Mouse (Mus musculus): Measurements from ENCODE around the gene Ier2. TPM values are rescaled to one million over a fixed set of nuclear protein-coding genes. Genes with fewer than 3 reads are reported as not detected.
"Not testable (repeated sequence)": the region's sequence is repeated elsewhere in the genome, so short reads cannot be mapped to it uniquely, and the experiment has no call there.

Ier2 gene
- polyA plus RNA-seq, 1 experiment = 15.1 TPM

DNA sequence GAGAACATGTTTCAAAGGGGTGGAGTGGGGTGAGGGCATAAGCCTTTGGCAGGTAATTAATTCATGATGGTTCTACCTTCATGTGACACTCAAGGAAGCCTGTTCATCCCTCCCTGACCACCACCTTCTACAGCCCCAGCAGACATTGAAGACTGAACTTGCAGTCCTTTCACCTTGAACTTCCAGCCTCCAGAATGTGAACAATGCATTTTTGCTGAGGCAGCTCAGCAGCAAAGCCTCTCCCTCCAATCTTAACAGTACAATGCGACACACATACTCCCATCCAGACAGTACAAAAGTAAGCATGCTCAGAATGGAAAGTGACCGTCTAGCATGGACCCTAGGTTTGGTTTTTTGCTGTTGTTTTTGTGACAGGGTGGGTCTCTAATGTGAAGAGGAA is 18.8 kb upstream of the Ier2 start:
- H3K27me3 ChIP-seq (ENCODE audit: control insufficient read depth, insufficient read depth, low read length) = no peaks in the 10 kb centered on the region
- H3K27ac ChIP-seq (ENCODE audit: insufficient read depth, low read length) = no peak overlapping the region
- 80% methylated on average over 2 of the region's 2 CpGs for WGBS
- DNase-seq = no peak
- H3K4me1 ChIP-seq (ENCODE audit: control insufficient read depth, insufficient read depth, low read length) = peaks cover 19% of the 10 kb centered on the region
- H3K4me3 ChIP-seq (replicated peaks; ENCODE audit: insufficient read depth, low read depth, low read length) = no peak overlapping the region
- TF ChIP-seq POLR2A (IDR thresholded peaks at IDR 0.05; ENCODE audit: borderline replicate concordance, insufficient read depth, low read length) = no peak
- no peak for TF ChIP-seq CTCF (IDR thresholded peaks at IDR 0.05; ENCODE audit: borderline replicate concordance, insufficient read depth, low read depth, low read length)

GRCm38 (mm10) chr8:84677305-84677704 is 14.7 kb upstream of the Ier2 start:
- Histone ChIP-seq H3K4me3 (replicated peaks; ENCODE audit: insufficient read depth, low read depth, low read length) (no peak overlapping the region), H3K27me3 (ENCODE audit: control insufficient read depth, insufficient read depth, low read length) (no peaks in the 10 kb centered on the region), H3K27ac (ENCODE audit: insufficient read depth, low read length) (no peak overlapping the region), H3K4me1 (ENCODE audit: control insufficient read depth, insufficient read depth, low read length) (peaks cover 4% of the 10 kb centered on the region; the same call in 1 of the 2 replicates)
- no peak for TF ChIP-seq CTCF (IDR thresholded peaks at IDR 0.05; ENCODE audit: borderline replicate concordance, insufficient read depth, low read depth, low read length)
- no peak for DNase-seq
- 89% methylated on average over 5 of the region's 5 CpGs for WGBS

GRCm38 (mm10) chr8:84670295-84671006 is 7.8 kb upstream of the Ier2 start:
- H3K27ac ChIP-seq (ENCODE audit: insufficient read depth, low read length); H3K27me3 ChIP-seq (ENCODE audit: control insufficient read depth, insufficient read depth, low read length); H3K4me3 ChIP-seq (replicated peaks; ENCODE audit: insufficient read depth, low read depth, low read length); H3K4me1 ChIP-seq (ENCODE audit: control insufficient read depth, insufficient read depth, low read length); DNase-seq: not testable (repeated sequence)
- 78% methylated on average over 5 of the region's 5 CpGs for WGBS

GRCm38 (mm10) chr8:84668731-84669485 is 6.3 kb upstream of the Ier2 start:
- no peak overlapping the region for H3K4me3 ChIP-seq (replicated peaks; ENCODE audit: insufficient read depth, low read depth, low read length)
- H3K4me1 ChIP-seq (ENCODE audit: control insufficient read depth, insufficient read depth, low read length) = no peaks in the 10 kb centered on the region
- no peak overlapping the region for H3K27ac ChIP-seq (ENCODE audit: insufficient read depth, low read length)
- DNase-seq = no peak
- TF ChIP-seq POLR2A (IDR thresholded peaks at IDR 0.05; ENCODE audit: borderline replicate concordance, insufficient read depth, low read length) (no peak), CTCF (IDR thresholded peaks at IDR 0.05; ENCODE audit: borderline replicate concordance, insufficient read depth, low read depth, low read length) (no peak)
- WGBS = 70% methylated on average over 6 of the region's 6 CpGs
- no peaks in the 10 kb centered on the region for H3K27me3 ChIP-seq (ENCODE audit: control insufficient read depth, insufficient read depth, low read length)

GRCm38 (mm10) chr8:84668081-84668480 is 5.4 kb upstream of the Ier2 start:
- H3K27me3 ChIP-seq (ENCODE audit: control insufficient read depth, insufficient read depth, low read length) = no peaks in the 10 kb centered on the region
- peak in 1 of 2 experiments; percentile 12 for DNase-seq
- no peak overlapping the region for H3K27ac ChIP-seq (ENCODE audit: insufficient read depth, low read length)
- H3K4me3 ChIP-seq (replicated peaks; ENCODE audit: insufficient read depth, low read depth, low read length) = no peak overlapping the region
- 61% methylated on average over 1 of the region's 1 CpGs for WGBS
- no peak for TF ChIP-seq POLR2A (IDR thresholded peaks at IDR 0.05; ENCODE audit: borderline replicate concordance, insufficient read depth, low read length)
- TF ChIP-seq CTCF (IDR thresholded peaks at IDR 0.05; ENCODE audit: borderline replicate concordance, insufficient read depth, low read depth, low read length) = no peak
- H3K4me1 ChIP-seq (ENCODE audit: control insufficient read depth, insufficient read depth, low read length) = peaks cover 3% of the 10 kb centered on the region; the same call in 1 of the 2 replicates

- Histone ChIP-seq H3K4me3 (replicated peaks; ENCODE audit: insufficient read depth, low read depth, low read length) (peak overlapping the region; percentile 98), H3K27ac (ENCODE audit: insufficient read depth, low read length) (peak overlapping the region; percentile 96), H3K4me1 (ENCODE audit: control insufficient read depth, insufficient read depth, low read length) (peaks cover 3% of the 10 kb centered on the region; the same call in 1 of the 2 replicates), H3K27me3 (ENCODE audit: control insufficient read depth, insufficient read depth, low read length) (no peaks in the 10 kb centered on the region)
- WGBS = 0% methylated on average over 14 of the region's 14 CpGs
- DNase-seq = no peak
- no peak for TF ChIP-seq CTCF (IDR thresholded peaks at IDR 0.05; ENCODE audit: borderline replicate concordance, insufficient read depth, low read depth, low read length)
- no peak for TF ChIP-seq POLR2A (IDR thresholded peaks at IDR 0.05; ENCODE audit: borderline replicate concordance, insufficient read depth, low read length)
Measured at GRCm38 (mm10) chr8:84665385-84665893, 2.8 kb upstream of the Ier2 start.

DNA sequence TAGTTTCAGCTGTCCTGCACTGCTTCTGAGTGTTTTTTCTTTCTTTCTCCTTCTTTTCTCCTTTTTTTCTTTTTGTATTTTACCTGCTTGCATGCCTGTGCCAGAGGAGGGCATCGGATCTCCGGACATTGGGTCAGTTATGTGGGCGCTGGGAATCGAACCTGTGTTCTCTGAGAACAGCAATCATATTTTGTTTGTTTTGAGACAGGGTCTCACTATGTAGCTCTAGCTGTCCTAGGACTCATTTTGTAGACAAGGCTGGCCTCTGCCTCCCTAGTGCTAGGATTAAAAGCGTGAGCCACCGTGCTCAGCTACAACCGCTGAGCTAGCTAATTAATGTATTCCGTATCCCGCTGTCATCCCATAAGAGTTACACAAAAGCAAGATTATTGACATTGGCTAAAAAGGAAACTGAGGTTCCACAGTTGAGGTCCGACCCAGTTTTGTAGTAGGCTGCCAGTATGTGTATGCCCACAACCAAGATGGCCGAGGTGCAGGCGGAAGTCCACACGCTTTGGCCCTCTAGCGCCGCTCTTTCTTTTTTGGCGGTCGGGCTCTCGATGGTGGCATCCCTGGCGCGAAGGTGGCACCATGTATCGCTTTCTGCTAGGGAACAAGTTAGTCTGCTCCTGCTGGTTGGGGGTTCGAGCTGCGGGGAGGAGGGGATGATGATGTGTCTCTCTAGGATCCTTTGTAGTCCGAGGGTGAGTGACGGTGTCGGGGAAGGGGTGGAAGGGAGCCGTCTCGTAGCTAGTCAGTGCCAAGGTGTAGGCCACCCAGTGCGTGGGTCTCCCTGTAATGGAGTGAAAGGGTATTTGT is 2.1 kb upstream of the Ier2 start:
- under 1% methylated on average over 29 of the region's 29 CpGs for WGBS
- peak overlapping the region; percentile 96 for H3K27ac ChIP-seq (ENCODE audit: insufficient read depth, low read length)
- peak overlapping the region; percentile 98 for H3K4me3 ChIP-seq (replicated peaks; ENCODE audit: insufficient read depth, low read depth, low read length)
- H3K4me1 ChIP-seq (ENCODE audit: control insufficient read depth, insufficient read depth, low read length) = peaks cover 3% of the 10 kb centered on the region; the same call in 1 of the 2 replicates
- peak; percentile 87 to 91 for DNase-seq
- peak; percentile 65; the same call in 1 of the 2 replicates for TF ChIP-seq POLR2A (IDR thresholded peaks at IDR 0.05; ENCODE audit: borderline replicate concordance, insufficient read depth, low read length)
- peak; percentile 48; the same call in 1 of the 2 replicates for TF ChIP-seq CTCF (IDR thresholded peaks at IDR 0.05; ENCODE audit: borderline replicate concordance, insufficient read depth, low read depth, low read length)
- H3K27me3 ChIP-seq (ENCODE audit: control insufficient read depth, insufficient read depth, low read length) = no peaks in the 10 kb centered on the region

Measured in cerebellum, adult 2 months (tissue).